Mouse (Mus musculus): ENCODE measurements around the gene Sh3bgrl3.

The Sh3bgrl3 gene

DNA sequence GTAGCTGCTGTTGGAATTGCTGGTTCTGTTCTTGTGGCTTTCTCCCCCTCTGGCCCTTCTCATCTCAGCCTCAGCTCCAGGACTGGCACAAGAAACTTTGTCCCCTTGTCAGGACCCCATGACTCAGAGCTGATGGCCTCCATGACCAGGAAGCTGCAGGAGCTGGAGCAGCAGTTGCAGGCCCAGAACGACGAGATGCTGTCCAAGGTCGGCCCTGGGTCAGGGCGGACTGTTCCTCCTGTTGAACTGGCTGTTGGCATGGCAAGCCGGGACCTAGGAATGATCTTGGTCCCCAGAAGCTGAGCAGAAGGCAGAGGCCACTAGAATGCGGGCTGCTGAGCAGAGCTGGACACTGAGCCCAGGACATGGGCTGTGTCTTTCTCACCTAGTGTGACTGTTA lies 16.2 kb downstream of the Sh3bgrl3 start:
- in situ Hi-C loops (cut with MboI, MseI): loop anchor here (10.0 kb wide), 1 partner anchor 1178 kb away; no protein-coding TSS in a partner anchor

- in situ Hi-C loops (cut with MboI, MseI): loop anchor here (10.0 kb wide), 1 partner anchor 1176 kb away; no protein-coding TSS in a partner anchor
Measured at GRCm38 (mm10) chr4:134110653-134111052, 17.9 kb downstream of the Sh3bgrl3 start.

GRCm38 (mm10) chr4:134108196-134108595 lies 20.4 kb downstream of the Sh3bgrl3 start:
- in situ Hi-C loops (cut with MboI, MseI): loop anchor here (5.0 kb wide), 1 partner anchor 809 kb away; the partner anchor contains the start of gene Tmem50a

DNA sequence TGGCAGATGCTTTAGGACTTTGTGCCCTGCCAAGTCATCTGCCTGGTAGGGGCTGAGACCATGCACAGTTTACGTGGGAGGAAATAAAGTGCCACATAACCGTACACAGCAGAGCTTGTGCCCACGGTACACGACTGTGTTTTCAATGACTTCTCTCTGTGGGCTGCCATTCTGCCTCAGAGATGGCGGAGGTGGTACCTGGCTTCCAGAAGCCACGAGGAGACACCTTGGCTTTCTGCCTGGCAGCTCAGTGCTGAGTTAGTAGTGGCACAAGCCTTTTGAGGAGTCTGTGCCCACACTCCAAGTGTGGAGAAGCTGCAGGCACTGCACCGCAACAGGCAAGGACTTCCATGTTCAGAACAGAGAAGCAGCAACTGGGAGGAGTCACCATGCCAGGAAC lies 20.9 kb downstream of the Sh3bgrl3 start:
- in situ Hi-C loops (cut with MboI, MseI): loop anchor here (5.0 kb wide), 1 partner anchor 810 kb away; the partner anchor contains the start of gene Tmem50a

DNA sequence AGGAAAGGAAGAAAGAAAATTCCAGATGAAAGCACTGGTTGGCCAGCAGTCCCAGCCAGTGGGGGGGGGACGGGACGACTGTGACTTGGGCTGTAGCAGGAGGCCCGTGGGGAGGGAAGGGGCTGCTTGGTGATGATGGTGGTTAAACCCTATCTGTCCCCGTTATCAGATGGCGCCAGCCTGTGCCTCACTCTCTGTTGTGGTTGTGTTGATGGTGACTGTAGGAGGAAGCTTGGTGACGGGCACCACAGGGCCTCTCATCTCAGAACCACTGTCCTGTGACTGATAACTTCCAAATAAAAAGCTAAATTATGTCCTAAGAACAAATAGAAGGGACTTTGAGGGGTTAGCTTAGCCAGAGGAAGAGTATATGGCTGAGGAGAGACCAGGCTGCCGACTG lies 22.5 kb downstream of the Sh3bgrl3 start:
- in situ Hi-C loops (cut with MboI, MseI): loop anchor here (5.0 kb wide), 1 partner anchor 811 kb away; the partner anchor contains the start of gene Tmem50a

- in situ Hi-C loops (cut with MboI, MseI): no loop called here
Measured at GRCm38 (mm10) chr4:134102742-134103119, 25.9 kb downstream of the Sh3bgrl3 start.

DNA sequence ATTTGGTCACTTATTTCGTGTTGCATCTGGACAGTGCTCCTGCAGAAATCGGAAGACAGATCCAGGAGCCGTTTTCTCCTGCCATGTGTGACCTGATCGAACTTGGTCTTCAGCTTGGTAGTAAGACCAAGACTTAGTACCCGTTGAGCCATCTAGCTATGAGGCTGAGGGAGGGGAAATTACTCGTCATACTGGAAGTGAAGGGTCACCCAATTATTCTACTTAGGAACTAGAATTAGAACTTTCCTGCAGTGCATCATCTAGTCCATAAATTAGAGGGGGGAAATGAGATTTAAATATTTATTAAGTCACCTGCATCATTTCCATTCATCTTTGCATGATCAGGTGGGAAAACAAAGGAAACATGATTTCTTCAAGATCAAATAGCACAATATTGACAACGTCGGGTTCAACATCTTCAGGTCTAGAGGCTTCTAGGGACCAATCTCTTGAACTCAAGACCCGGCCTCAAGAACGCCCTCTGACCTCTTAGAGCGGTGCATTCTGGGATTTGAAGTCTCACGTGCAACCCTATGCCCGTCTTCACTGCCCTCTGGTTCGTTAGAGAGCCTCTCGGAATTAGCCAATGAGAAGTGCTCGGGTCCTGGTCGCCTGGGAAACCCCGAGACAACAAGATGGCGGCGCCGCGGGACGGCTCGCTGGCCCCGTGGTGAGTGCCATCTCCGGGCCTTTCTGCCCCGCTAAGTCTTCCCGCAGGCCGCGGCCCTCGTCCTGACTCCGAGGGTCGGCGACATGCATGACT lies 26.4 kb downstream of the Sh3bgrl3 start, which contains the start of gene Ubxn11:
Ubxn11 (plus strand) TSS at position 592 of the 763 bp plus-strand sequence.
- in situ Hi-C loops (cut with MboI, MseI): no loop called here

DNA sequence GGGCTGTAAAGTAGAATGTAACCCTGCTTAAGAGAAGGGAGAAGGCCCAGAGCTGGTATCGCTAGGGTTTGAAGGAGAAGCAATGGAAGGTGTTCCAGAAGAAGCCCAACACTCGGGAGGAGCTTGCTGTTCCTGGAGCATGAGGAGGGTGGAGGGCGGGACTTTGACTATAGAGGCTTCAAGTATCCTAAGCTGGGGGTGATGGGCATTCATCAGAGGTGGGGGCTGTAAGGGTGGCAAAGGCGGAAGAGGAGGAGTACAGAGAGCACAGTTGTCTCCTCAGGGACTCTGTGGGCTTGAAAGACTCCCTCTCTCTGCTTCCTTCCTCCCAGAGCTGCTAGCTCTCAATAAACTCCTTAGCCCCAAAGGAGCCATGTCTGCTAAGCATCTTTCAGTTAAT lies 28.3 kb downstream of the Sh3bgrl3 start:
- in situ Hi-C loops (cut with MboI, MseI): no loop called here

DNA sequence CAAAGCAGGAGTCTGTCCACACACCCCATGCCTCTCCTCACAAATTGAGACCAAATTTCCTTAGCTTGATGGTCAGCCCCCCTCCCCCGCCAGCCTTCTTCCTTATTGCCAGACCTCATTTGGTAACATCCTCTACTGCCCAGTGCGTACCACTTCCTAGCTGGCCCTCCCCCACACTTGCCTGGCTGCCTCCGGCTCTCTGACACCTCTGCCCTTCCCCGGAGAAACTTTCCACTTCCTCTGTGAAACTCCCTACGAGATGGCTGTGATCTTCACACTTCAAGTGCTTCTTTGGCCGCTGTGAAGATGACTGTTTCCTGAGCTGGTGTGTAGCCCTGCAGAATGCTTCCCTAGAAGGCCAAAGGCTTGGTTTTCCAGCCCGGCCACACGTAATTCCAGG lies 30.0 kb downstream of the Sh3bgrl3 start:
- in situ Hi-C loops (cut with MboI, MseI): loop anchor here (10.0 kb wide), 1 partner anchor 254 kb away; no protein-coding TSS in a partner anchor

DNA sequence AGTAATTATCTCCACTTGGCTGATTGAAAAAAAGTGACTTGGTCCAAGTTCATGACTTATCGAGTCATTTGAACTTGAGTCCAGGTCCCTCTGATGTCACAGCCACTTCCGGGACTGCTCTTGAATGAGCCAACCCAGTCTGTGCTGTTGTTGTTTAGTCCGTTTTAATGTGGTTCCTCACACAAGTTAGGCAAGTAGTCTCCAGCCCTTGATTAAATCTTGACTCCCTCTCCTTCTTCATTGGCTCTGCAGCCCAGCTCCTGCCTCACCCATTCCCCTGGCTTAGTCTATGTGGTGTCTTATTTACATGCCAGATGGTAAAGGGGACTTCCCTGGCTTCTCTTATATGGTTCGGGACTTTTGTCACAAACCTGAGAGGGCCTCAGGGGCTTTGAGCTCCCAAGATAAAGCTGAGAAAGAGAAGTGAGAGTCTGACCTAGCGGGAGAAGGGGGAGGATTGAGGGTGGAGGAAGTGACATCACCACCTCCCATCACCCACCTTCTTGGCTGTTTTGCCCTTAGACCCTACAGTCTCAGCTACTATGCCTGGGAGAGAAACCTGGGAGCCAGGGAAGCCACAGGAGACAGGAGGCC lies 31.5 kb downstream of the Sh3bgrl3 start:
- in situ Hi-C loops (cut with MboI, MseI): loop anchor here (10.0 kb wide), 1 partner anchor 252 kb away; no protein-coding TSS in a partner anchor

DNA sequence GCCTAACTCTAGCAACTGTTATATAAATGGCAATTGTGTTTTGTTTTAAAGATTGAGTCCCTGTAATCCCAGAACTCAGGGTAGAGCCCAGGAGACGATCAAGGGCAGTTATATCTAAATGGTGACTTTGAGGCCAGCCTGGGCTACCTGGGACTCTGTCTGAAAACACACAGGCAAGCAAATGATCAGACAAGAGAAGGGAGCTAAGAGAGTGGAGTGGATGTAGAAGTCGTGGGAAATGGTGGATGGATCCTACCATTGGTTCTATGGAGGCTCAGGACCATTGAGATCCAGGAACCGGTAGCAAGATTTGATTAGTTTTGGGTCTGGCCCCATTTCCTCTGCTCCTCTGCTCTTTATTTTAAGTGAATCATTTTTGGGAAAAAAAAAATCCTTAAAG lies 32.5 kb downstream of the Sh3bgrl3 start:
- in situ Hi-C loops (cut with MboI, MseI): loop anchor here (10.0 kb wide), 1 partner anchor 251 kb away; no protein-coding TSS in a partner anchor

DNA sequence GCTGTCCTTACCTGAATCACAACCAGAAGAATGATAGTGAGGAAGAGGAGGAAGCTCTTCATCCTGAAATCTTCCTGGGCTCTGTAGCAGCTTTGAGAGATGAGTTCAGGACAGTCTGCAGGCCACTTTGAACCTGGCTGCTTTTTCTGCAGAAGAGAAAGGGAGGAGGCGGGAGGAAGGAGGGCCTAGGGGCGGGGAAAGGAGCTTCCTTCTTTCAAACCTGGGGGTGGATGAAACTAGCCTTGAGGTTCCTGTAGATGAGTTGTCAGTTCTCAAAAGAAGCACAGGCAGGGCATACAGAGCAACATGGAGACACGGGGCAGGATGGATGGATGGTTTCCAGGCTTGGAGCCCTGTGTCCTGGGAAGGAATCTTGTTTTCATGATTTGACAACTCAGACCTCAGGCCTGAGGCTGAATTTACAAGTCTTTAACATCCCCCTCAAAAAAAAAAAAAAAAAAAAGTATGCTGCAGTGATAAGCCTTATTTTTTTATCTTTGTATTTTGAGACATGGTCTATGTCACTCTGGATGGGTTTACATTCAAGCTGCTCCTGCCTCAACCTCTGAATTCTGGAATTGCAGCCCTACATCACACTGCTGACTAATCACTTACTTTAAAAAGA lies 33.6 kb downstream of the Sh3bgrl3 start, which contains the start of gene Cd52:
Cd52 (minus strand) TSS at position 160 of the 625 bp plus-strand sequence.
- in situ Hi-C loops (cut with MboI, MseI): loop anchor here (5.0 to 10.0 kb wide), 3 partner anchors 32 to 250 kb away; partner anchors contain the start of gene Sh3bgrl3

DNA sequence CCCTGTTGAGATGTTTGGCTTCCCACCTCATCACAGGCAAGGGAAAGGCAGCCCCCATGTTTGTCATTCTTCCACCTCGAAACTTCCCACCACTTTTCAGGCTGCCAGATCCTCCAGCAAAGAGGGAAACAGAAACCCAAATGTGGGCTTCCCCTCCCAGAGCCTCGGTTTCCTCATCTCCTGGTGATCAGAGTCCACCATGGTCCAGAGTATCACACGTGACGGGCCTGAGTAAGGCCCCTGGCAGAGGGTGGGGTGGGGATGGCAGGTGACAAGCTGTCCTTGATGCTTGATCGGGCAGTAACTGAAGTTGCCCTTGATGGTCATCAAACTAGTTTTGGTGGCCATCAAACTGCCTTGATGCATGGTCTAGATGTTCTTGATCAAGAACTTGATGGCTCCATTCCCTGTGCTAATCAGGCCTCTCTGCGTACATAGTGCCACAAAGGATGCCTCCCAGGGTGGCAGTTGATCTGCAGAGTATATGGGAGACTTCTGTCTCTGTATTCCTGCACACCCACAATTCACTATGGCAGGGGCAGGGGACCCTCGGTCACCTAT lies 34.5 kb downstream of the Sh3bgrl3 start:
- in situ Hi-C loops (cut with MboI, MseI): loop anchor here (5.0 to 10.0 kb wide), 3 partner anchors 33 to 249 kb away; partner anchors contain the start of gene Sh3bgrl3

- in situ Hi-C loops (cut with MboI, MseI): loop anchor here (5.0 to 10.0 kb wide), 3 partner anchors 35 to 248 kb away; partner anchors contain the start of gene Sh3bgrl3
Measured at GRCm38 (mm10) chr4:134092382-134093288, 36.0 kb downstream of the Sh3bgrl3 start.

GRCm38 (mm10) chr4:134091225-134091529 lies 37.4 kb downstream of the Sh3bgrl3 start:
- in situ Hi-C loops (cut with MboI, MseI): loop anchor here (5.0 to 10.0 kb wide), 3 partner anchors 36 to 246 kb away; partner anchors contain the start of gene Sh3bgrl3

DNA sequence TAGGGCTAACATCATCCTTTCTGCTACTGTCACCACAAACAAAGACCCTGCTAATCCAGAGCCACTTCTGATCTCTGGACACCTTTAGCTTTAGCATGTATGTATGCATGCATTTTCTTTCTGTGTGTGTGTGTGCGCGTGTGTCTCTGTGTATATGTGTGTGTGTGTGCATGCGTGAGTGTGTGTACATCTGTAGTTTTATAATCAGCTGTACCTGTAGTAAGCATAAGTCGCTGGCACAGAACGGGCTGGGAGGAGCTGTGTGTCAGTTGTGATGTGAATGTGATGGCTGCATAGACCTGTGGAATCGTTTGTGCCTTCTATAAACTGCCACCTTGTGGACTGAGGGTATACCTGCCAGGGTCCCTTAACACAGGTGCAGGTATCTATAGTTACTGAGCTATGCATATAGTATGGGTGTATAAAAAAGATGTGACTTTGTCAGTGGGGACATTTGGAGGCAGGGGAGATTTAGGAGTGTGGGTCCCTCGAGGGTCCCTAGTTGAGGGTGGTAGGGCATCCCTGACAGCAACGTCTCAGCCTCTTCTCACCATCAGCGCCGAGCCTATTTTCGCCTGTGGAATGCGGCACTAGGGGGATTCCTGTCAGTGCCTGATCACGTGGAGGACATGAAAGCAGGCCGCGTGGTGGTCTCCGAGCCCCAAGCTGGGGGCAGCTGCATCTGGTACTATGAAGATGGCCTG lies 37.9 kb downstream of the Sh3bgrl3 start:
- in situ Hi-C loops (cut with MboI, MseI): loop anchor here (5.0 to 10.0 kb wide), 3 partner anchors 37 to 246 kb away; partner anchors contain the start of gene Sh3bgrl3

GRCm38 (mm10) chr4:134089029-134089428 lies 39.6 kb downstream of the Sh3bgrl3 start:
- in situ Hi-C loops (cut with MboI, MseI): no loop called here

GRCm38 (mm10) chr4:134087412-134087811 lies 41.2 kb downstream of the Sh3bgrl3 start:
- in situ Hi-C loops (cut with MboI, MseI): no loop called here

DNA sequence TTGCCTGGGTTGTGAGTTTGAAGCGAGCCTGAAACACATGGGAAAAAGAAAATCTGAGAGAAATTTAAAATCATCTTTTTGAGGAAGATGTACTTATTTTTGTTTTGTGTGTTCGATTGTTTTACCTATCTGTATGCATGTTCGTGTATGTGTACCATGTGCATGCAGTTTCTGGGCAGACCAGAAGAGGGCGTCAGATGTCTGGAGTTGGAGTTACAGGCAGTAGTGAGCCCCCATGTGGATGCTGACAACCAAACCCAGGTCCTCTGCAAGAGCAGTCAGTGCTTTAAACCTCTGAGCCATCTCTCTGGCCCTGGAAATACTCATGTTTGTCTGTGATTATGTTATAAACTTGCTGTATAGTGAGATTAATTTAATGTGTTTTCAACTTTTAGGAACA lies 43.6 kb downstream of the Sh3bgrl3 start:
- in situ Hi-C loops (cut with MboI, MseI): no loop called here

DNA sequence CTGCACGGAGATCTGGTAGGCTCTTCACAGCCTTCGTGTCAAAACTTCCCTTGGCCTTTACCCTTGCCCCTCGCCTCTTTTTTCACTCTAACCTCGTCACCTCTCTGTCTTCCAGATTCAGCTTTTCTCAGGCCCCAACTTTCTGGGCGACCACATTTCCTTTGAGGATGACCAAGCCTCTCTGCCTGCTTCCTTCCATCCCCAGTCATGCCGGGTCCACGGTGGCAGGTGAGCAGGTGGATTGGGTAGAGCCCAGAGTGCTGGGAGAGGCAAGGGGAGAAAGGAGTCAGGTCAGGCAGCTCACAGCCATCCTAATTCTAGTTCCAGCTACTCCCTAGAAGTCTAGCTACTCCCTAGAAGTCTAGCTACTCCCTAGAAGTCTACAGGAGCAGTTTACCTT lies 46.1 kb downstream of the Sh3bgrl3 start:
- in situ Hi-C loops (cut with MboI, MseI): no loop called here

All from T-helper 1 cell (primary cell).